Mouse (Mus musculus): ENCODE results near the gene Nxn. TPM values are rescaled to one million over a fixed set of nuclear protein-coding genes. Genes with fewer than 3 reads are reported as not detected.

Gene Nxn
- polyA plus RNA-seq, 1 experiment from 2014 or later: 28.7 TPM

- H3K9me3 ChIP-seq (replicated peaks; ENCODE audit: control insufficient read depth, low read length): no peaks in the 10 kb centered on the region
- ATAC-seq (ENCODE audit: insufficient read depth, low FRiP score): no peak
- 62% methylated on average over 9 of the region's 9 CpGs for WGBS
- no peak overlapping the region for H3K4me2 ChIP-seq (ENCODE audit: low read depth, low read length)
- H3K36me3 ChIP-seq (ENCODE audit: control insufficient read depth, insufficient read depth, low read length): no peaks in the 10 kb centered on the region
- no peaks in the 10 kb centered on the region for H3K27me3 ChIP-seq (ENCODE audit: control insufficient read depth, insufficient read depth, low read length)
- H3K4me3 ChIP-seq (replicated peaks; ENCODE audit: low read length): no peak overlapping the region
- H3K9ac ChIP-seq (ENCODE audit: low read length): no peak overlapping the region
- peaks cover 44% of the 10 kb centered on the region for H3K4me1 ChIP-seq (ENCODE audit: control insufficient read depth, insufficient read depth, low read length)
- no peak overlapping the region for H3K27ac ChIP-seq (ENCODE audit: low read length)
Measured at GRCm38 (mm10) chr11:76298457-76299000, 100.4 kb downstream of the Nxn start.

- Histone ChIP-seq H3K9me3 (replicated peaks; ENCODE audit: control insufficient read depth, low read length) (no peaks in the 10 kb centered on the region), H3K9ac (ENCODE audit: low read length) (no peak overlapping the region), H3K27ac (ENCODE audit: low read length) (no peak overlapping the region), H3K36me3 (ENCODE audit: control insufficient read depth, insufficient read depth, low read length) (no peaks in the 10 kb centered on the region), H3K4me3 (replicated peaks; ENCODE audit: low read length) (no peak overlapping the region), H3K4me2 (ENCODE audit: low read depth, low read length) (no peak overlapping the region), H3K27me3 (ENCODE audit: control insufficient read depth, insufficient read depth, low read length) (no peaks in the 10 kb centered on the region), H3K4me1 (ENCODE audit: control insufficient read depth, insufficient read depth, low read length) (peaks cover 44% of the 10 kb centered on the region)
- no peak for ATAC-seq (ENCODE audit: insufficient read depth, low FRiP score)
- 64% methylated on average over 9 of the region's 9 CpGs for WGBS
Measured at GRCm38 (mm10) chr11:76297252-76297651, 101.7 kb downstream of the Nxn start.

- H3K4me3 ChIP-seq (replicated peaks; ENCODE audit: low read length): no peak overlapping the region
- H3K27me3 ChIP-seq (ENCODE audit: control insufficient read depth, insufficient read depth, low read length): no peaks in the 10 kb centered on the region
- no peaks in the 10 kb centered on the region for H3K36me3 ChIP-seq (ENCODE audit: control insufficient read depth, insufficient read depth, low read length)
- 0 out of 2 replicates have a peak overlapping the region, but pooled peaks have one; percentile 1 for H3K4me2 ChIP-seq (ENCODE audit: low read depth, low read length)
- H3K9me3 ChIP-seq (replicated peaks; ENCODE audit: control insufficient read depth, low read length): no peaks in the 10 kb centered on the region
- 20% methylated on average over 9 of the region's 9 CpGs for WGBS
- ATAC-seq (ENCODE audit: insufficient read depth, low FRiP score): no peak
- peak overlapping the region; percentile 46; the same call in 1 of the 2 replicates for H3K27ac ChIP-seq (ENCODE audit: low read length)
- H3K4me1 ChIP-seq (ENCODE audit: control insufficient read depth, insufficient read depth, low read length): peaks cover 45% of the 10 kb centered on the region
- H3K9ac ChIP-seq (ENCODE audit: low read length): peak overlapping the region; percentile 26; the same call in 1 of the 2 replicates
Measured at GRCm38 (mm10) chr11:76294836-76295235, 104.1 kb downstream of the Nxn start.

- no peak overlapping the region for H3K9ac ChIP-seq (ENCODE audit: low read length)
- no peak overlapping the region; the same call in 1 of the 2 replicates for H3K27ac ChIP-seq (ENCODE audit: low read length)
- H3K36me3 ChIP-seq (ENCODE audit: control insufficient read depth, insufficient read depth, low read length): no peaks in the 10 kb centered on the region
- 70% methylated on average over 5 of the region's 5 CpGs for WGBS
- no peaks in the 10 kb centered on the region for H3K9me3 ChIP-seq (replicated peaks; ENCODE audit: control insufficient read depth, low read length)
- ATAC-seq (ENCODE audit: insufficient read depth, low FRiP score): no peak
- no peaks in the 10 kb centered on the region for H3K27me3 ChIP-seq (ENCODE audit: control insufficient read depth, insufficient read depth, low read length)
- no peak overlapping the region for H3K4me3 ChIP-seq (replicated peaks; ENCODE audit: low read length)
- no peak overlapping the region for H3K4me2 ChIP-seq (ENCODE audit: low read depth, low read length)
- H3K4me1 ChIP-seq (ENCODE audit: control insufficient read depth, insufficient read depth, low read length): peaks cover 41% of the 10 kb centered on the region
Measured at GRCm38 (mm10) chr11:76294078-76294477, 104.9 kb downstream of the Nxn start.

GRCm38 (mm10) chr11:76292831-76293230, 106.1 kb downstream of the Nxn start:
- Histone ChIP-seq H3K27ac (ENCODE audit: low read length) (peak overlapping the region; percentile 66), H3K4me2 (ENCODE audit: low read depth, low read length) (peak overlapping the region; percentile 31; the same call in 1 of the 2 replicates), H3K9ac (ENCODE audit: low read length) (peak overlapping the region; percentile 31; the same call in 1 of the 2 replicates), H3K36me3 (ENCODE audit: control insufficient read depth, insufficient read depth, low read length) (no peaks in the 10 kb centered on the region), H3K27me3 (ENCODE audit: control insufficient read depth, insufficient read depth, low read length) (no peaks in the 10 kb centered on the region), H3K4me3 (replicated peaks; ENCODE audit: low read length) (no peak overlapping the region), H3K4me1 (ENCODE audit: control insufficient read depth, insufficient read depth, low read length) (peaks cover 37% of the 10 kb centered on the region), H3K9me3 (replicated peaks; ENCODE audit: control insufficient read depth, low read length) (no peaks in the 10 kb centered on the region)
- no peak for ATAC-seq (ENCODE audit: insufficient read depth, low FRiP score)
- WGBS: 72% methylated on average over 6 of the region's 6 CpGs

GRCm38 (mm10) chr11:76292398-76292797, 106.5 kb downstream of the Nxn start:
- Histone ChIP-seq H3K27me3 (ENCODE audit: control insufficient read depth, insufficient read depth, low read length) (no peaks in the 10 kb centered on the region), H3K36me3 (ENCODE audit: control insufficient read depth, insufficient read depth, low read length) (no peaks in the 10 kb centered on the region), H3K4me3 (replicated peaks; ENCODE audit: low read length) (no peak overlapping the region), H3K27ac (ENCODE audit: low read length) (peak overlapping the region; percentile 66), H3K4me2 (ENCODE audit: low read depth, low read length) (peak overlapping the region; percentile 31; the same call in 1 of the 2 replicates), H3K9ac (ENCODE audit: low read length) (peak overlapping the region; percentile 31; the same call in 1 of the 2 replicates), H3K4me1 (ENCODE audit: control insufficient read depth, insufficient read depth, low read length) (peaks cover 37% of the 10 kb centered on the region), H3K9me3 (replicated peaks; ENCODE audit: control insufficient read depth, low read length) (no peaks in the 10 kb centered on the region)
- WGBS: 41% methylated on average over 15 of the region's 15 CpGs
- no peak for ATAC-seq (ENCODE audit: insufficient read depth, low FRiP score)

- Histone ChIP-seq H3K9me3 (replicated peaks; ENCODE audit: control insufficient read depth, low read length) (no peaks in the 10 kb centered on the region), H3K9ac (ENCODE audit: low read length) (peak overlapping the region; percentile 31; the same call in 1 of the 2 replicates), H3K27me3 (ENCODE audit: control insufficient read depth, insufficient read depth, low read length) (no peaks in the 10 kb centered on the region), H3K4me3 (replicated peaks; ENCODE audit: low read length) (no peak overlapping the region), H3K36me3 (ENCODE audit: control insufficient read depth, insufficient read depth, low read length) (no peaks in the 10 kb centered on the region), H3K27ac (ENCODE audit: low read length) (peak overlapping the region; percentile 66), H3K4me2 (ENCODE audit: low read depth, low read length) (no peak overlapping the region), H3K4me1 (ENCODE audit: control insufficient read depth, insufficient read depth, low read length) (peaks cover 41% of the 10 kb centered on the region)
- 58% methylated on average over 4 of the region's 4 CpGs for WGBS
- no peak for ATAC-seq (ENCODE audit: insufficient read depth, low FRiP score)
Measured at GRCm38 (mm10) chr11:76291960-76292359, 107.0 kb downstream of the Nxn start.

GRCm38 (mm10) chr11:76290367-76290766, 108.6 kb downstream of the Nxn start:
- H3K4me3 ChIP-seq (replicated peaks; ENCODE audit: low read length): no peak overlapping the region
- H3K4me2 ChIP-seq (ENCODE audit: low read depth, low read length): no peak overlapping the region
- 43% methylated on average over 11 of the region's 11 CpGs for WGBS
- ATAC-seq (ENCODE audit: insufficient read depth, low FRiP score): no peak
- H3K4me1 ChIP-seq (ENCODE audit: control insufficient read depth, insufficient read depth, low read length): peaks cover 47% of the 10 kb centered on the region
- H3K9me3 ChIP-seq (replicated peaks; ENCODE audit: control insufficient read depth, low read length): no peaks in the 10 kb centered on the region
- peak overlapping the region; percentile 23; the same call in 1 of the 2 replicates for H3K9ac ChIP-seq (ENCODE audit: low read length)
- H3K27ac ChIP-seq (ENCODE audit: low read length): peak overlapping the region; percentile 67
- H3K27me3 ChIP-seq (ENCODE audit: control insufficient read depth, insufficient read depth, low read length): no peaks in the 10 kb centered on the region
- H3K36me3 ChIP-seq (ENCODE audit: control insufficient read depth, insufficient read depth, low read length): no peaks in the 10 kb centered on the region

GRCm38 (mm10) chr11:76288645-76289044, 110.3 kb downstream of the Nxn start:
- H3K9ac ChIP-seq (ENCODE audit: low read length): no peak overlapping the region
- WGBS: 88% methylated on average over 6 of the region's 6 CpGs
- no peak for ATAC-seq (ENCODE audit: insufficient read depth, low FRiP score)
- H3K4me3 ChIP-seq (replicated peaks; ENCODE audit: low read length): no peak overlapping the region
- no peak overlapping the region for H3K4me2 ChIP-seq (ENCODE audit: low read depth, low read length)
- no peaks in the 10 kb centered on the region for H3K36me3 ChIP-seq (ENCODE audit: control insufficient read depth, insufficient read depth, low read length)
- H3K27me3 ChIP-seq (ENCODE audit: control insufficient read depth, insufficient read depth, low read length): no peaks in the 10 kb centered on the region
- peaks cover 38% of the 10 kb centered on the region for H3K4me1 ChIP-seq (ENCODE audit: control insufficient read depth, insufficient read depth, low read length)
- no peak overlapping the region for H3K27ac ChIP-seq (ENCODE audit: low read length)
- H3K9me3 ChIP-seq (replicated peaks; ENCODE audit: control insufficient read depth, low read length): no peaks in the 10 kb centered on the region

Data from stomach, embryonic 16.5 days (tissue).